Mouse (Mus musculus) olfactory bulb, adult 2 months (tissue): ENCODE measurements around the gene Cradd. TPM values are rescaled to one million over a fixed set of nuclear protein-coding genes. Genes with fewer than 3 reads are reported as not detected.

Source experiments
- H3K27ac ChIP-seq: fragments of 200-500 bp; 2 replicates; pipeline ENCODE4 v1.5.1; 2012; ENCODE audit warnings: low read depth, low read length; ENCODE audit not compliant: insufficient read depth
- H3K4me1 ChIP-seq: fragments of 200-500 bp; 2 replicates; pipeline ENCODE4 v1.6.1; 2012; ENCODE audit warnings: low read length; ENCODE audit not compliant: control insufficient read depth, insufficient read depth
- H3K4me3 ChIP-seq: fragments of 200-500 bp; 2 replicates; pipeline ENCODE4 v1.5.1; 2012; ENCODE audit warnings: mild to moderate bottlenecking, low read depth, low read length, moderate library complexity; ENCODE audit not compliant: insufficient read depth
- CTCF ChIP-seq: fragments of 200-500 bp; IDR thresholded peaks from 2 replicates; pipeline ENCODE4 v1.5.1; 2012; ENCODE audit warnings: low read depth, mild to moderate bottlenecking, low read length, moderate library complexity; ENCODE audit not compliant: insufficient read depth
- POLR2A ChIP-seq: fragments of 200-500 bp; IDR thresholded peaks from 2 replicates; pipeline ENCODE4 v1.6.1; 2012; ENCODE audit warnings: mild to moderate bottlenecking, low read depth, low read length, moderate library complexity; ENCODE audit not compliant: insufficient read depth
- WGBS: fragments of 180-500 bp; shearing (Covaris S2); methylation state at CpG from one replicate; pipeline ENCODE4 v1.1.7; 2018; 5-methylcytosine and 5-hydroxymethylcytosine counted together
- polyA plus RNA-seq: library from polyadenylated mRNA; stranded (reverse); fragments of >200 nt; gene quantifications from 2 replicates; pipeline ENCODE4 v1.2.4, GENCODE M21; 2012; ENCODE audit warnings: low replicate concordance; ENCODE audit not compliant: missing spikeins, insufficient read depth, insufficient read length

Cradd gene
- polyA plus RNA-seq, 1 experiment, result not detected

DNA sequence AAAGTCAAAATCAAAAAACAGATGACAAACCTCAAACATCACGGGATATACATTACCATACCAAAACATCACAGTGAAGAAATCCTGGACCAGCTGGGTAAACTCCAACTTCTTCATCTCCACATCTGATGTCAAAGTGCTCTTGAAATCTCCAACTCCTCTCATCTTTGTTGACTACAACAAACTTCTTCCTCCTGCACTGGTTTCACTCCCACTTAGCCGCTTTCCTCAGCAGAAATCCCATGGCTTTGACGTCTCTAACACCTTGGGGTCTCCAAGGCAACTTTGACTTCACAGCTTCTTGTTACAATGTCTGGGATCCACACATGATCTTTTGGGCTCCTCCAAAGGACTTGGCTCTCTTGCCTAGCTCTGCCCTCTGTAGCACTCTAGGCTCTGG lies 175.3 kb downstream of the Cradd start:
- no peak for TF ChIP-seq CTCF
- no peak for TF ChIP-seq POLR2A
- WGBS, result 91% methylated on average over 3 of the region's 3 CpGs
- H3K4me3 ChIP-seq, result no peak overlapping the region
- peaks cover 20% of the 10 kb centered on the region for H3K4me1 ChIP-seq
- H3K27ac ChIP-seq, result no peak overlapping the region

DNA sequence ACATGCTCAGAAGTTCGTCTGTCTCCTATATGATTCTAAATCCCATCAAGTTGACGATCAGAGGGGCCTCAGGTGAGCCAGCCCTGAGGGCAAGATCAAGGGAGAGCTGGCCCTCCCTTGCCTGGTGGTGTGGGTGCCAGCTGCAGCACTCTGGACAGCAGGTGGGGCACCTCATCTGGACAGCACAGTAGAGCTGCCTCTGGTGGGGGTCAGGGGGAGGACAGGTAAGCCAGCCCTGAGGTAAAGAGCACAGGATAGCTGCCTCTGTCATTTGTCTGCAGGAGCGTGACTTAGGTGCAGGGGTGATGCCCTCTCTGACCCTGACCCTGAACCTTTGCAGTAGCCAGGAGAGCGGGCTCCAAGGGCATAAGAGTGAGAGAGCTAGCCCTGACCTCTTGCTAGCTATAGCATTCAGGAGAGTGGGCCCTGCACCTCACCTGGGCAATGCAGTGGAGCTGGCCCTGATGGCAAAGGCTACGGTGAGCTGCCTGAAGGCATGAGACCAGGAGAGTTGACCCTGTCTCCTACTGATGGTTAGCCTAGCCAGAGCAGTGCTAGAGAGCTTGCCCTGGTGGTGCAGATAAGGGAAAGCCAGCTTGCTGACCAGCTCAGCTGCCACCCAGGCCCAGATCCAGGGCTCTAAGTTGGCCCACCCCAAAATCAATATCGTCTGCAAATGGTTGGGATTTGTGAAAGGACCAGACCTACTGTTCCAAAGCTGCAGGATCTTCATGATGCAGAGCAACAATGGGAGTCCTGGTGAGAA lies 176.6 kb downstream of the Cradd start:
- H3K4me3 ChIP-seq, result no peak overlapping the region
- TF ChIP-seq CTCF (no peak), POLR2A (no peak)
- no peak overlapping the region for H3K27ac ChIP-seq
- 91% methylated on average over 6 of the region's 6 CpGs for whole genome bisulfite sequencing
- peaks cover 30% of the 10 kb centered on the region for H3K4me1 ChIP-seq

DNA sequence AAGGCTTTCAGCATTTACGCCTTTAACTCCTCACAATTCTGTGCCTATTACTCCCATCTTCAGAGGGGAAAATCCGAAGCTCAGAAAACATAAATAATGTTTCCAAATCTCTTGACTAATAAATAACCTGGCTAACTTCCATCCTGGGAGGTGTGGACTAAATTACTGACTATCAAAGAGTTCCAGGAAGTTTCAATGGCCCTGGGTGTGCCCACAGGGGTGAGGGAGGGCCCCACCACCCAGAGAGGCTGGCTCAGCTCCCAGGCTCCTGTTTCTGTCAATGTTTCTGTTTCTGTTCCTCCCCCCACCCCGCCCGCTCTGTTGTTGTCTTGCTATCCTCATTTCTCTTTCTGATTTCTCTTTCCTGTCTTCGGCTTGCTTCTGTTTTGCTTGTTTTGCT lies 177.4 kb downstream of the Cradd start:
- Histone ChIP-seq H3K27ac (no peak overlapping the region), H3K4me3 (no peak overlapping the region), H3K4me1 (peaks cover 30% of the 10 kb centered on the region)
- 50% methylated on average over 5 of the region's 5 CpGs for WGBS
- TF ChIP-seq CTCF (no peak), POLR2A (no peak)

DNA sequence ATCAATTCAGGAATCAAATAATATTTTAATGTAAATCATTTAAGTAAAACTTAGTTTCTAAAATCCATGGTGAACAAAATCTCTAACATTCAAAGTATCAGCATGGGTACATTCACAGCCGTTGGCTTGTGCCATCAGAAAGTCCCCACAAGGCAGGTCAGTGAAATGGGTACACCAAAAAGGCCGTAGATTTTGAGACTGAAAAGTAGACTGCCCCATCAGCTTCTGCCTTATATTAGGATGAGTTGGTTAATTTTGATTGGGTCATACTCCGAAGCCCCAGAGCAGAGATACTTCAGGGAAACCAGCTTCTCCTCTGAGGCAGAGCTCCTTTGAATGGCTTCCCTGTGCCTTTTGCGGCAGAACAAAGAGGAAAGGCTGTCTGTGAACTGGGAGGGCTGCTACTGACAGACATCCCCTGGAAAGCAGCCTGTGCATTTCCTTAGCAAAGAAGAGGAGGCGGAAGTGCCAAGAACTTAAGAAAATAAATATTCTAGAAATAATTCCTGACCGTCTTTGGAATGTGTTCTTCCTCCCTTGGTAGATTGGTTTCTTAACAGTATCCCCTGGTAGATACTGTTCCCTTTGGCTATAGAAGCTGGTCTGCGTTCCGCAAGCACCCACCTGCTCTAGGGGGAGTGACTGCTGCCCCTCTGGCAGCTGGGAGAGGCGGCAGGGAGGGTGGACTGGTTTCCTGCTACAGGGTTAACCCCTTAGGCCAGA lies 178.6 kb downstream of the Cradd start:
- peak overlapping the region; percentile 69 for H3K27ac ChIP-seq
- peaks cover 30% of the 10 kb centered on the region for H3K4me1 ChIP-seq
- H3K4me3 ChIP-seq, result no peak overlapping the region
- WGBS, result 56% methylated on average over 9 of the region's 9 CpGs
- TF ChIP-seq POLR2A, result no peak
- TF ChIP-seq CTCF, result no peak

DNA sequence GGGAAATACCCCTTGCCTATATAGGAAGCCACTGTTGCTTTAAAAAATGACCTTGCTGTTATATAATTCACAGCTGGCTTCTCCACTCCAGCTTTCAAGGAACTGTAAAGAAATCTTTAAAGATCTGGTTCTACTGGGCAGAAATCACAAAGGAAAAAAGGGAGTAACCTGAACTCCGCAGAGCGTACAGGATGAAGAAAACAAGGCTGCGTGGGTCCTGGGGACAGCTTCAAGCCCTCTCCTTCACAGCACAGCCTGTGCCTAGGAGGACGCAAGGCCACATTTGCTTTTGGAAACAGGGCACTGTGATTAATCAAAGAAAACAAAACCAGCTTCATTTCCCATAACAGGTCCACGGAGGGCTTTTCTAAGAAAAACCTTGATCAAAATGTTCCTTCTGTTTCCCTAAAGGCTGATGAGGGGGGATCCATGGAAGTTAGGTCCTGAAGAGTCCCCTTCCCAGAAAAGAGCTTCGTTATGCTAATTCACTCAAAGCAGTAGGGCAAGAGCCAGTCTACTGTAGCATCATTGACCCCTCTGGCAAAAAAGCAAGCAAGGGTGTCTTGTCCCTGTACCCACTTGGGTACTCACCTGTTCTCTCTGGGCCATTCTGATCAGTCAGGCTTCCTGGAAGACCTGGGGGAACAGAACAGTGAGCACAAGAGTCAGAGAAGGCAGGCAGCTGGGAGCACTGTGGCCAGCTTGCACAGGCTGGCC lies 179.4 kb downstream of the Cradd start:
- TF ChIP-seq POLR2A (no peak), CTCF (no peak)
- Histone ChIP-seq H3K27ac (peak overlapping the region; percentile 56; the same call in 1 of the 2 replicates), H3K4me1 (peaks cover 34% of the 10 kb centered on the region), H3K4me3 (no peak overlapping the region)
- 35% methylated on average over 6 of the region's 6 CpGs for WGBS

DNA sequence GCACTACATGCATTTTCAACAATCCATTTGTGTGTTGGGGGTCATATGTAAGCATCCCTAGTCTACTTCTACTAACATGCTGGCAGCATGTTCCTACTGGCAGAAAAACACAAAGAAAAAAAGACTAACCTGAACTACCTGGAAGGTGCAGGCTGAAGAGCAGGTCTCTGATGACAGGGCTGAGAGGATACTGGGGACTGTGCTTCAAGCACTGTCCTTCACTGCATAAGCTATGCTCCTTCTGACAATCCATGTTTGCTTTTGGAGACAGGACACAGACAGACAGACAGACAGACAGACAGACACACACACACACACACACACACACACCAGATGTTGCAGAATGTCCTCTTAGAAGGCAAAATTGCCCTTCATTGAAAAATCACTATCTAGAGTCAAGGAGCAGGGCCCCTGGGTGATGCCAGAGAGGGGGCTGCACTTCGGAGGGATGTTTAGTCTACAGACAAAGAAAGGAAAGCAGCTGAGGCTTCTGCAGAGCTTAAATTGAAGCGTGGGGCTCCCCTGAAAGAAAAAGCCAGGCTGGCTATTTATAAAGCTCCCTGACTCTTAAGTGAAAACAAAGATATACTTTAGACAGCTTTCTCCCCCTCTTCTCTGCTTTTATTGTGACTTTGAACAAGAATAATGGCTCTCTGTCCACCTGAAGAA lies 180.4 kb downstream of the Cradd start:
- 8% methylated on average over 2 of the region's 2 CpGs for WGBS
- Histone ChIP-seq H3K27ac (peak overlapping the region; percentile 67), H3K4me3 (no peak overlapping the region), H3K4me1 (peaks cover 35% of the 10 kb centered on the region)
- TF ChIP-seq POLR2A (no peak), CTCF (no peak)

DNA sequence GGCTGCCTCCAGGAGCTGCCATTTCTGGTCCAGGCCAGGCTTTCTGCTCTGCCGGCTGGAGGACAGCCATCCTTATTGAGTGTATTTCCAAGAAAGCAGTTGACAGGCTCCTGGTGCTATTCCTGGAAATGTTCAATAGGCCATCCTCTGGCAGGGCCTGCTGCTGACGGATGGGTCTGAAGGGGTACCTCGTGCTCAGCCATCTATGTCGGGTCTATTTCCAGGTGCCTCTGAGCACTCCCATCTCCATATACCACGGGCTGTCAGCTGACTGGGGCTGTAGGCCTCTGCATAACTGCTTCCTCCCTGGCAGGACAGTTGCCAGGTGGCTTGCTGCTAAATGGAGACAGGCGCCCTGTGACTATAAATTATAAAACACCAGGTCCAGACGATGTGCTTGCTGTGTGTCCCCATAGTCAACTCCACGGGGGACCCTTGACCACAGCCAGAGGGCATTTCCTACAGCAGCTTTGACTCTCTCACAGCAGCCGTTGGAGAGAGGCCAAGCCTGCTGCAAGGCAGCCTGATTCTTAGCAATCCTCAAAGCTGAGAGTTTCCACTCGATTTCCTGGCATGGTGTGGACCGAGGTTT lies 181.0 kb downstream of the Cradd start:
- TF ChIP-seq POLR2A (no peak), CTCF (no peak)
- H3K27ac ChIP-seq, result peak overlapping the region; percentile 67
- H3K4me3 ChIP-seq, result no peak overlapping the region
- peaks cover 35% of the 10 kb centered on the region for H3K4me1 ChIP-seq
- WGBS, result 30% methylated on average over 11 of the region's 11 CpGs

DNA sequence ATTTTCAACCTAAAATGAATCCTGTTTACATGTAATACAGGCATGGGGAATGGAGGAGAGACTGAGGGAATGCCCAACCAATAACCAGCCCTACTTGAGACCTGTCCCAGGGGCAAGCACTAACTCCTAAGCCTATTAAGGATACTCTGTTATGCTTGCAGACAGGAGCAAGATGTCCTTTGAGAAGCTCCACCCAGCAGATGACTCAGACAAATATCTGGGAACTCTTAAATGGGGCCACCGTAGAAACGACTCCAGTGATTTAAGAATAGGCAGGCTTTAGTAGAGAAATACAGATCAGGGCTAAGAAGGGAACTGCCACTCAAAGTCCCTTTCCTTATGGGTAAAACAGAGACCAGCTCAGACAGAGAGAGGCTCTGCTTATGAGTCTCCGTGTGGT lies 182.9 kb downstream of the Cradd start:
- Histone ChIP-seq H3K4me3 (no peak overlapping the region), H3K27ac (no peak overlapping the region), H3K4me1 (peaks cover 25% of the 10 kb centered on the region)
- TF ChIP-seq POLR2A (no peak), CTCF (no peak)
- WGBS, result 52% methylated on average over 3 of the region's 3 CpGs
